9 mouse cellular contexts compared by ENCODE assay signal in genomic region chr15:80260677-80261076, GRCm38 (mm10). TPM values are rescaled to one million over a fixed set of nuclear protein-coding genes. Genes with fewer than 3 reads are reported as not detected.
DNase-seq lines count a peak whose midpoint lies in the region; ATAC-seq and TF ChIP-seq lines count a peak whose summit lies in the region.
"Had no signal": no experiment of that assay in that cellular context is flagged by ENCODE, and none has a peak within 500 bp of the region (broad histone marks: within the 10 kb centered on the region; RNA-seq: fewer than 3 reads in every experiment).

No protein-coding gene starts in this region.

- peak; percentile 76 for DNase-seq in CD4-positive helper T cell, adult 2 months (ENCODE audit: low read depth, low spot score)
- peak; percentile 83 to 95 for DNase-seq in adrenal gland, adult (ENCODE audit: inconsistent age in 2 of 2, low spot score in 1 of 2)
- peak; percentile 79 to 89 for DNase-seq in heart, adult 2 months
- DNase-seq in layer of hippocampus, adult 2 months (ENCODE audit: low spot score in 2 of 2) = peak; percentile 81 to 93
- peak; percentile 84 for DNase-seq in lung, postnatal 0 days (ENCODE audit: low spot score)
- peak; percentile 83 for DNase-seq in right cerebral cortex, adult 18-20 months
- peak; percentile 66 for DNase-seq in urinary bladder, adult 2 months (ENCODE audit: low spot score)

- no peaks in the 10 kb centered on the region for H3K79me2 ChIP-seq in heart, adult 2 months (replicated peaks; ENCODE audit: control insufficient read depth, insufficient read depth, low read length)

- no peak overlapping the region for H3K27ac ChIP-seq in cortical plate, adult 2 months (ENCODE audit: insufficient read depth, low read length)
- no peak overlapping the region for H3K27ac ChIP-seq in heart, adult 2 months
- no peak overlapping the region for H3K27ac ChIP-seq in layer of hippocampus, adult 2 months
- H3K27ac ChIP-seq in lung, postnatal 0 days (ENCODE audit: low read length) = no peak overlapping the region

- intact Hi-C loops in heart, adult 2 months (cut with DNase I) = loop anchor here (5.0 to 10.0 kb wide), 5 partner anchors 33 to 684 kb away; partner anchors contain the start of gene Adsl

- H3K27me3 ChIP-seq in heart, adult 2 months (ENCODE audit: control insufficient read depth, insufficient read depth, low read length) = no peaks in the 10 kb centered on the region
- no peaks in the 10 kb centered on the region for H3K27me3 ChIP-seq in lung, postnatal 0 days (replicated peaks; ENCODE audit: insufficient read depth, low read length)

- TF ChIP-seq POLR2A in cortical plate, adult 2 months (IDR thresholded peaks at IDR 0.05; ENCODE audit: extremely low read depth, insufficient read depth, low read length) = no peak
- no peak for TF ChIP-seq POLR2A in heart, adult 2 months (IDR thresholded peaks at IDR 0.05; ENCODE audit: insufficient read depth, low read depth, low read length)

- 9% methylated on average over 3 of the region's 3 CpGs for WGBS in heart, adult 2 months
- 13% methylated on average over 3 of the region's 3 CpGs for WGBS in lung, postnatal 0 days

- H3K9me3 ChIP-seq in lung, postnatal 0 days (ENCODE audit: low read length) = no peaks in the 10 kb centered on the region

- H3K4me3 ChIP-seq in cortical plate, adult 2 months (ENCODE audit: insufficient read depth, low read length) = no peak overlapping the region
- H3K4me3 ChIP-seq in heart, adult 2 months = no peak overlapping the region
- H3K4me3 ChIP-seq in layer of hippocampus, adult 2 months = no peak overlapping the region
- no peak overlapping the region for H3K4me3 ChIP-seq in lung, postnatal 0 days (ENCODE audit: low read depth, low read length)

- TF ChIP-seq CTCF in cortical plate, adult 2 months (IDR thresholded peaks at IDR 0.05; ENCODE audit: extremely low read depth, insufficient read depth, low read length) = peak; percentile 92
- peak; percentile 98 for TF ChIP-seq CTCF in heart, adult 2 months (IDR thresholded peaks at IDR 0.05)
- TF ChIP-seq CTCF in layer of hippocampus, adult 2 months (conservative IDR thresholded peaks at IDR 0.05) = peak; percentile 95
- peak; percentile 96 for TF ChIP-seq CTCF in lung, postnatal 0 days (IDR thresholded peaks at IDR 0.05)

- H3K4me1 ChIP-seq in cortical plate, adult 2 months (ENCODE audit: control insufficient read depth, insufficient read depth, low read length) = no peaks in the 10 kb centered on the region; the same call in 1 of the 2 replicates
- peaks cover 12% of the 10 kb centered on the region for H3K4me1 ChIP-seq in heart, adult 2 months (ENCODE audit: control insufficient read depth, insufficient read depth, low read length)
- H3K4me1 ChIP-seq in lung, postnatal 0 days (ENCODE audit: insufficient read depth, low read depth, low read length) = peaks cover 10% of the 10 kb centered on the region; the same call in 1 of the 2 replicates

- H3K36me3 ChIP-seq in heart, adult 2 months (ENCODE audit: control insufficient read depth, insufficient read depth, low read length) = peaks cover 19% of the 10 kb centered on the region
- peaks cover 13% of the 10 kb centered on the region for H3K36me3 ChIP-seq in lung, postnatal 0 days (ENCODE audit: insufficient read depth, low read length)

- no peak overlapping the region for H3K4me2 ChIP-seq in lung, postnatal 0 days (replicated peaks; ENCODE audit: low read depth, low read length)

- H3K9ac ChIP-seq in heart, adult 2 months (ENCODE audit: low read depth, low read length) = no peak overlapping the region
- H3K9ac ChIP-seq in lung, postnatal 0 days (replicated peaks; ENCODE audit: low read depth) = no peak overlapping the region

- peak; percentile 82 for TF ChIP-seq EP300 in heart, adult 2 months (IDR thresholded peaks at IDR 0.05; ENCODE audit: insufficient read depth, low read depth, low read length)
- TF ChIP-seq EP300 in lung, postnatal 0 days (IDR thresholded peaks at IDR 0.05) = no peak

- ATAC-seq in lung, postnatal 0 days = no peak

RNA-seq across cellular contexts. Expression of gene Rps19bp1, which starts 3.4 kb away (rescaled TPM):
- 41.5 and 42.3 TPM in 2 replicates for polyA plus RNA-seq in cortical plate, adult 2 months (2012; rRNA removed)
- 10 to 100 TPM; 15.6 to 16.4 TPM for total RNA-seq in heart, adult 2 months (2021)
- 12.2 and 12.7 TPM in 2 replicates for polyA plus RNA-seq in heart, adult 2 months (2012; rRNA removed)
- total RNA-seq in layer of hippocampus, adult 2 months (2021) = 10 to 100 TPM; 32.5 to 37.0 TPM
- 34.7 and 36.1 TPM in 2 replicates for polyA plus RNA-seq in lung, postnatal 0 days (2015; fragmentation: Nextera tagmentation; extraction: Ambion mirVana)
- 27.1 and 30.9 TPM in 2 replicates for polyA plus RNA-seq in urinary bladder, adult 2 months (2012; rRNA removed)

RNA-seq across cellular contexts. Expression of gene Atf4, which starts 5.7 kb away (rescaled TPM):
- 178 and 198 TPM in 2 replicates for polyA plus RNA-seq in cortical plate, adult 2 months (2012; rRNA removed)
- total RNA-seq in heart, adult 2 months (2021) = 10 to 100 TPM; 69.6 to 78.5 TPM
- polyA plus RNA-seq in heart, adult 2 months (2012; rRNA removed) = 65.6 and 108 TPM in 2 replicates
- 10 to 100 TPM; 85.7 to 94.3 TPM for total RNA-seq in layer of hippocampus, adult 2 months (2021)
- 113 and 115 TPM in 2 replicates for polyA plus RNA-seq in lung, postnatal 0 days (2015; fragmentation: Nextera tagmentation; extraction: Ambion mirVana)
- 211 and 346 TPM in 2 replicates for polyA plus RNA-seq in urinary bladder, adult 2 months (2012; rRNA removed)

RNA-seq across cellular contexts. Expression of gene AC140267.1, which starts 25.0 kb away (rescaled TPM):
- polyA plus RNA-seq in cortical plate, adult 2 months (2012; rRNA removed) = not detected in 2 replicates
- 10 to 100 TPM; 10.3 to 29.5 TPM for total RNA-seq in heart, adult 2 months (2021)
- polyA plus RNA-seq in heart, adult 2 months (2012; rRNA removed) = not detected in 2 replicates
- total RNA-seq in layer of hippocampus, adult 2 months (2021) = 10 to 100 TPM; 20.4 to 24.6 TPM
- not detected in 2 replicates for polyA plus RNA-seq in lung, postnatal 0 days (2015; fragmentation: Nextera tagmentation; extraction: Ambion mirVana)
- not detected in 2 replicates for polyA plus RNA-seq in urinary bladder, adult 2 months (2012; rRNA removed)
- polyA plus RNA-seq: gonadal fat pad, adult 2 months had no signal

RNA-seq across cellular contexts. Expression of gene Cacna1i, which starts 26.4 kb away (rescaled TPM):
- polyA plus RNA-seq in cortical plate, adult 2 months (2012; rRNA removed) = 32.0 and 36.5 TPM in 2 replicates
- under 1 TPM; 0.09 to 0.34 TPM for total RNA-seq in heart, adult 2 months (2021)
- 0.12 and 0.21 TPM in 2 replicates for polyA plus RNA-seq in heart, adult 2 months (2012; rRNA removed)
- 10 to 100 TPM; 36.1 to 41.4 TPM for total RNA-seq in layer of hippocampus, adult 2 months (2021)
- not detected in 2 replicates for polyA plus RNA-seq in lung, postnatal 0 days (2015; fragmentation: Nextera tagmentation; extraction: Ambion mirVana)
- 0.01 and 0.03 TPM in 2 replicates for polyA plus RNA-seq in urinary bladder, adult 2 months (2012; rRNA removed)

RNA-seq across cellular contexts. Expression of gene Mief1, which starts 26.9 kb away (rescaled TPM):
- polyA plus RNA-seq in cortical plate, adult 2 months (2012; rRNA removed) = 14.9 and 15.1 TPM in 2 replicates
- total RNA-seq in heart, adult 2 months (2021) = 10 to 100 TPM; 27.0 to 29.5 TPM
- polyA plus RNA-seq in heart, adult 2 months (2012; rRNA removed) = 12.2 and 17.3 TPM in 2 replicates
- 10 to 100 TPM; 31.0 to 32.2 TPM for total RNA-seq in layer of hippocampus, adult 2 months (2021)
- 13.2 and 13.7 TPM in 2 replicates for polyA plus RNA-seq in lung, postnatal 0 days (2015; fragmentation: Nextera tagmentation; extraction: Ambion mirVana)
- polyA plus RNA-seq in urinary bladder, adult 2 months (2012; rRNA removed) = 10.6 and 15.1 TPM in 2 replicates
